Mouse (Mus musculus): Measurements from ENCODE around the gene Rasgef1c. TPM values are rescaled to one million over a fixed set of nuclear protein-coding genes. Genes with fewer than 3 reads are reported as not detected.

Gene Rasgef1c
- total and polyA plus RNA-seq, 3 experiments: 0.12 to 0.15 TPM; not detected in 1

- DNase-seq (ENCODE audit: low read depth, low spot score): no peak
- Histone ChIP-seq H3K9ac (ENCODE audit: control insufficient read depth, low read depth, low read length, poor library complexity, severe bottlenecking) (no peak overlapping the region), H3K27ac (ENCODE audit: control insufficient read depth, low read depth, low read length) (no peak overlapping the region), H3K9me3 (replicated peaks; ENCODE audit: insufficient read depth, low read length) (no peaks in the 10 kb centered on the region), H3K4me3 (ENCODE audit: control insufficient read depth in 1 of 2, insufficient read depth in 1 of 2, low read depth in 2 of 2, low read length in 2 of 2) (no peak overlapping the region), H3K4me1 (ENCODE audit: control insufficient read depth in 1 of 2, insufficient read depth in 2 of 2, low read length in 2 of 2) (no peaks in the 10 kb centered on the region), H3K36me3 (ENCODE audit: control insufficient read depth in 1 of 2, insufficient read depth in 2 of 2, low read length in 2 of 2) (no peaks in the 10 kb centered on the region), H3K79me2 (ENCODE audit: control insufficient read depth, insufficient read depth, low read length, poor library complexity) (no peaks in the 10 kb centered on the region), H3K27me3 (ENCODE audit: control insufficient read depth in 1 of 2, insufficient read depth in 2 of 2, low read length in 2 of 2) (peaks cover 0 to 3% of the 10 kb centered on the region in 2 experiments; a peak in 2 of 4 replicates)
- no peak for TF ChIP-seq POLR2AphosphoS5 (IDR thresholded peaks at IDR 0.05; ENCODE audit: borderline replicate concordance, low read depth, low read length)
These were observed 48.2 kb downstream of the Rasgef1c start for GRCm38 (mm10) chr11:49949839-49950238.

- no peak for DNase-seq (ENCODE audit: low read depth, low spot score)
- Histone ChIP-seq H3K36me3 (ENCODE audit: control insufficient read depth in 1 of 2, insufficient read depth in 2 of 2, low read length in 2 of 2) (no peaks in the 10 kb centered on the region), H3K9me3 (replicated peaks; ENCODE audit: insufficient read depth, low read length) (no peaks in the 10 kb centered on the region), H3K27me3 (ENCODE audit: control insufficient read depth in 1 of 2, insufficient read depth in 2 of 2, low read length in 2 of 2) (no peaks in the 10 kb centered on the region), H3K4me3 (ENCODE audit: control insufficient read depth in 1 of 2, insufficient read depth in 1 of 2, low read depth in 2 of 2, low read length in 2 of 2) (no peak overlapping the region), H3K27ac (ENCODE audit: control insufficient read depth, low read depth, low read length) (no peak overlapping the region), H3K9ac (ENCODE audit: control insufficient read depth, low read depth, low read length, poor library complexity, severe bottlenecking) (no peak overlapping the region), H3K4me1 (ENCODE audit: control insufficient read depth in 1 of 2, insufficient read depth in 2 of 2, low read length in 2 of 2) (no peaks in the 10 kb centered on the region), H3K79me2 (ENCODE audit: control insufficient read depth, insufficient read depth, low read length, poor library complexity) (no peaks in the 10 kb centered on the region)
- TF ChIP-seq CTCF (IDR thresholded peaks at IDR 0.05 in 2 of 3, conservative IDR thresholded peaks at IDR 0.05 in 1 of 3; ENCODE audit: control insufficient read depth in 1 of 3, insufficient read depth in 1 of 3, low read depth in 2 of 3, low read length in 3 of 3, poor library complexity in 1 of 3, severe bottlenecking in 1 of 3) (no peak), ZKSCAN1 (IDR thresholded peaks at IDR 0.05; ENCODE audit: low read depth, low read length) (no peak), USF2 (IDR thresholded peaks at IDR 0.05; ENCODE audit: borderline replicate concordance in 1 of 2, insufficient read depth in 1 of 2, low read depth in 1 of 2, low read length in 2 of 2) (no peak), GABPA (IDR thresholded peaks at IDR 0.05; ENCODE audit: low read depth, low read length) (no peak), POLR2AphosphoS2 (IDR thresholded peaks at IDR 0.05; ENCODE audit: low read length) (no peak), MAZ (IDR thresholded peaks at IDR 0.05; ENCODE audit: low read depth, low read length) (no peak), MAFK (IDR thresholded peaks at IDR 0.05; ENCODE audit: borderline replicate concordance, low read depth, low read length) (no peak), E2F4 (IDR thresholded peaks at IDR 0.05; ENCODE audit: borderline replicate concordance, low read depth, low read length) (no peak), NELFE (IDR thresholded peaks at IDR 0.05; ENCODE audit: low read depth, low read length) (no peak), TBP (IDR thresholded peaks at IDR 0.05; ENCODE audit: low read depth, low read length) (no peak), MYB (IDR thresholded peaks at IDR 0.05; ENCODE audit: low read depth, low read length) (no peak), ZC3H11A (IDR thresholded peaks at IDR 0.05; ENCODE audit: low read depth, low read length) (no peak), JUND (IDR thresholded peaks at IDR 0.05; ENCODE audit: low read depth, low read length) (no peak), ETS1 (IDR thresholded peaks at IDR 0.05; ENCODE audit: low read depth, low read length) (no peak), CHD2 (IDR thresholded peaks at IDR 0.05; ENCODE audit: low read length) (no peak), EP300 (IDR thresholded peaks at IDR 0.05; ENCODE audit: low read depth in 1 of 2, low read length in 2 of 2) (no peak), HCFC1 (IDR thresholded peaks at IDR 0.05; ENCODE audit: low read depth, low read length) (no peak), ZMIZ1 (IDR thresholded peaks at IDR 0.05; ENCODE audit: low read depth, low read length) (no peak)
These were observed 52.0 kb downstream of the Rasgef1c start for GRCm38 (mm10) chr11:49953616-49954015.

Measured in MEL (cell line).